Mouse (Mus musculus) mammary gland, adult 2 months (tissue): ENCODE measurements around the gene Naa10. TPM values are rescaled to one million over a fixed set of nuclear protein-coding genes. Genes with fewer than 3 reads are reported as not detected.

Experiments
- polyA plus RNA-seq: library from polyadenylated mRNA; depleted of rRNA; stranded (reverse); fragments of >200 nt; gene quantifications from 2 replicates; pipeline ENCODE4 v1.2.3, GENCODE M21; 2012; ENCODE audit warnings: low replicate concordance; rRNA removed

The Naa10 gene
- 45.5 and 58.2 TPM in 2 replicates for polyA plus RNA-seq

GRCm38 (mm10) chrX:73921823-73922549 lies at the start of gene Naa10, which contains the start of gene Arhgap4:
TSS of gene Naa10 (minus strand) at chrX:73921944.
TSS of gene Arhgap4 (minus strand) at chrX:73921870.

GRCm38 (mm10) chrX:73966248-73967176 lies 44.8 kb upstream of the Naa10 start, which contains the start of gene Hcfc1:
TSS of gene Hcfc1 (minus strand) at chrX:73966357.

GRCm38 (mm10) chrX:73930402-73931062 lies 8.8 kb upstream of the Naa10 start, which contains the start of gene Renbp:
TSS of gene Renbp (minus strand) at chrX:73930850.

GRCm38 (mm10) chrX:73895719-73896118 lies 26.0 kb downstream of the Naa10 start, which contains the start of gene L1cam:
TSS of gene L1cam (minus strand) at chrX:73896105.

GRCm38 (mm10) chrX:73891551-73892152 lies 30.1 kb downstream of the Naa10 start, which contains the start of gene Avpr2:
TSS of gene Avpr2 (plus strand) at chrX:73892102.

Other genes starting within 250 kb of the Naa10 start
- 32.4 and 66.4 TPM in 2 replicates for gene Slc6a8, start 248.8 kb downstream of the Naa10 start, polyA plus RNA-seq
- 52.1 and 145 TPM in 2 replicates for gene Bcap31, start 205.8 kb downstream of the Naa10 start, polyA plus RNA-seq
- gene Abcd1, start 205.3 kb downstream of the Naa10 start, polyA plus RNA-seq, result 54.7 and 56.8 TPM in 2 replicates
- 1.1 and 2.1 TPM in 2 replicates for gene Plxnb3, start 164.9 kb downstream of the Naa10 start, polyA plus RNA-seq
- gene Srpk3, start 147.5 kb downstream of the Naa10 start, polyA plus RNA-seq, result 33.8 and 40.9 TPM in 2 replicates
- 290 and 957 TPM in 2 replicates for gene Idh3g, start 135.0 kb downstream of the Naa10 start, polyA plus RNA-seq
- 196 and 219 TPM in 2 replicates for gene Ssr4, start 134.9 kb downstream of the Naa10 start, polyA plus RNA-seq
- gene Pdzd4, start 97.0 kb downstream of the Naa10 start, polyA plus RNA-seq, result 1.9 and 2.8 TPM in 2 replicates
- not detected in 2 replicates for gene Avpr2, start 29.8 kb downstream of the Naa10 start, polyA plus RNA-seq
- gene L1cam, start 25.8 kb downstream of the Naa10 start, polyA plus RNA-seq, result 3.8 and 4.2 TPM in 2 replicates
- 109 and 157 TPM in 2 replicates for gene Arhgap4, start 74 bp downstream of the Naa10 start, polyA plus RNA-seq
- 14.0 and 16.6 TPM in 2 replicates for gene Renbp, start 8.9 kb upstream of the Naa10 start, polyA plus RNA-seq
- gene Hcfc1, start 44.4 kb upstream of the Naa10 start, polyA plus RNA-seq, result 29.8 and 73.5 TPM in 2 replicates
- gene Irak1, start 102.0 kb upstream of the Naa10 start, polyA plus RNA-seq, result 228 and 351 TPM in 2 replicates
- 2.1 TPM in 1 of 2 replicates, not detected in the other for gene Opn1mw, start 205.5 kb upstream of the Naa10 start, polyA plus RNA-seq
- 6.0 and 8.2 TPM in 2 replicates for gene Mecp2, start 213.4 kb upstream of the Naa10 start, polyA plus RNA-seq
- gene Tex28, start 245.9 kb upstream of the Naa10 start, polyA plus RNA-seq, result not detected in 2 replicates